Mouse (Mus musculus) limb, embryonic 13.5 days (tissue): ENCODE measurements around the gene Mybph. TPM values are rescaled to one million over a fixed set of nuclear protein-coding genes. Genes with fewer than 3 reads are reported as not detected.

Source experiments
- ATAC-seq: fragments of 200-750 bp; cut with Nextera tagmentation; 2 replicates; pipeline ENCODE4 v1.8.0; 2017; ENCODE audit warnings: low read depth, moderate number of reproducible peaks, moderate TSS enrichment; ENCODE audit not compliant: low FRiP score
- H3K27ac ChIP-seq: fragments of 300-500 bp; sonication (generic); 2 replicates; pipeline ENCODE4 v1.5.1; 2015; ENCODE audit warnings: inconsistent platforms, mild to moderate bottlenecking, moderate library complexity
- H3K27me3 ChIP-seq: fragments of 300-500 bp; sonication (generic); 2 replicates; pipeline ENCODE4 v1.6.1; 2015; ENCODE audit warnings: mild to moderate bottlenecking, inconsistent platforms
- H3K36me3 ChIP-seq: fragments of 300-500 bp; sonication (generic); 2 replicates; pipeline ENCODE4 v1.6.1; 2015; ENCODE audit warnings: inconsistent platforms, mild to moderate bottlenecking, moderate library complexity
- H3K4me1 ChIP-seq: fragments of 300-500 bp; sonication (generic); 2 replicates; pipeline ENCODE4 v1.6.1; 2015; ENCODE audit warnings: inconsistent platforms
- H3K4me2 ChIP-seq: fragments of 300-500 bp; sonication (generic); replicated peaks from 2 replicates; pipeline ENCODE4 v1.6.1; 2015; ENCODE audit warnings: inconsistent platforms, mild to moderate bottlenecking, moderate library complexity
- H3K4me3 ChIP-seq: fragments of 300-500 bp; sonication (generic); 2 replicates; pipeline ENCODE4 v1.5.1; 2015; ENCODE audit warnings: moderate library complexity, mild to moderate bottlenecking, inconsistent platforms
- H3K9ac ChIP-seq: fragments of 300-500 bp; sonication (generic); 2 replicates; pipeline ENCODE4 v1.6.1; 2015; ENCODE audit warnings: mild to moderate bottlenecking, inconsistent platforms
- H3K9me3 ChIP-seq: fragments of 300-500 bp; sonication (generic); 2 replicates; pipeline ENCODE4 v1.6.1; 2016; ENCODE audit warnings: inconsistent platforms
- WGBS: fragments of 180-500 bp; shearing (Covaris S2); methylation state at CpG from one replicate; pipeline ENCODE4 v1.1.7; 2015; 5-methylcytosine and 5-hydroxymethylcytosine counted together
- polyA plus RNA-seq: library from polyadenylated mRNA; unstranded; fragments of >200 nt; fragmentation: Nextera tagmentation; extraction: Ambion mirVana; gene quantifications from 2 replicates; pipeline ENCODE4 v1.2.1, GENCODE M21; 2015

Mybph gene
- polyA plus RNA-seq, 1 experiment from 2014 or later: 93.2 TPM

GRCm38 (mm10) chr1:134215059-134215458 is 21.8 kb downstream of the Mybph start:
- Histone ChIP-seq H3K4me2 (no peak overlapping the region), H3K9ac (no peak overlapping the region), H3K9me3 (no peaks in the 10 kb centered on the region), H3K36me3 (no peaks in the 10 kb centered on the region), H3K4me3 (no peak overlapping the region), H3K4me1 (peaks cover 34% of the 10 kb centered on the region), H3K27ac (no peak overlapping the region), H3K27me3 (peaks cover 3% of the 10 kb centered on the region; the same call in 1 of the 2 replicates)
- WGBS: 56% methylated on average over 7 of the region's 7 CpGs
- ATAC-seq: no peak

DNA sequence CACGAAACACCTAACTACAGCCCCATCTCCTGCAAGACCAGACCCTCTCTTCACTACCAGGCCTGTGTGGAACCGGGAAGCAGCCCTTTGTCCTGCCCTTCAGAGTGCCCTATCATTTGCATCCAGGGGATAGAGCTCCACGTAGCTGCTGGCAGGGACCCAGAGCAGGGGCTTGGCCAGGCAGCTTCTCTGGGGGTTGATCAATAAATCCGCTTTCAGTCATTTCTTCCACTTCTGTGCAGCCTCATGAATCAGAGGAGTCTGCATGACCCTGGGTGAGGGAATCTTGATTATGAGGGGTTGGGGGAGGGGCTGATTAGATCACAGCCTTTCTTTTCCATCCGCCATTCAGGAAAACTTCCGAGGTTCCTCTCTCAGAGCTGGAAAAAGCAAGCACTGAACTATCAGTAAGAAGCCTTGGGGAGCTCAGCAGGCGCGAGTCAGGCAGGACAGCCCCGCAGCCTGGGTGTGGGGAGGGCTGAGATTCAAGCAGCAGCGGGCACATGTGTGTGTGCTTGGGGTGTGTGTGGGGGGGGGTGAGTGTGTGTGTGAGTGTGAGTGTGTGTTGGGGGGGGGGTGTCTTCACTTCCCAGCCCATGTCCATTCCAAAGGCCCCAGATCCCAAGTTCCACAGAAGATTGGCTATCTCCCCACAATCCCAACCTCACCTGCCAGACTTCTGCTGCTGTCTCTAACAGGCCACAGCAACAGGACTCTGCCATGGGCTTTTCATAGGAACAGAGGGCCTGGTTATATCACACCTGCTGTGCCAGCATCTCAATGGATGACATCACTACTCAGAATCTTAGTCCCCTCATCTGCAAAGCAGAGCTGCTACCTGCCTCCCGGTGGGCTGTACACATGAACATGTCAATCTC is 22.7 kb downstream of the Mybph start:
- WGBS: 34% methylated on average over 11 of the region's 11 CpGs
- Histone ChIP-seq H3K9ac (no peak overlapping the region), H3K4me2 (no peak overlapping the region), H3K27me3 (peaks cover 3% of the 10 kb centered on the region; the same call in 1 of the 2 replicates), H3K4me1 (peaks cover 25% of the 10 kb centered on the region), H3K4me3 (no peak overlapping the region), H3K9me3 (no peaks in the 10 kb centered on the region), H3K27ac (no peak overlapping the region), H3K36me3 (no peaks in the 10 kb centered on the region)
- ATAC-seq: no peak

DNA sequence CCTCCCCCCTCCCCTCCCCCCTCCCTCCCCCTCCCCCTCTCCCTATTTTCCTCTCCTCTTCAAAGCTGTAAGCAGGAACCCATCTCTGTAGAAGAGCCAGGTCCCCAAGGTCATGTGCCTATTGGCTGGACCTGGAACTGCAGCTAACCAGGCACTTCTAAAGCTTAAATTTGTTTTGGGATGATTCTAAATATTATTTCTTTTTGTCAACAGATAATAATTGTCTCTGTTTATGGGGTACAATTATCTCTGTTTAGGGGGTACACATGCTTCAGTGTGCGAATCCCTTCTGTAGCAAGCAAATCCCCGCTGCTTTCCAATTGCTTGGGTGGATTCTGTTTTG is 23.4 kb downstream of the Mybph start:
- Histone ChIP-seq H3K4me3 (no peak overlapping the region), H3K4me2 (no peak overlapping the region), H3K9ac (no peak overlapping the region), H3K27ac (no peak overlapping the region), H3K27me3 (peaks cover 3% of the 10 kb centered on the region; the same call in 1 of the 2 replicates), H3K9me3 (no peaks in the 10 kb centered on the region), H3K4me1 (peaks cover 19% of the 10 kb centered on the region), H3K36me3 (no peaks in the 10 kb centered on the region)
- 84% methylated on average over 2 of the region's 2 CpGs for WGBS
- ATAC-seq: no peak

DNA sequence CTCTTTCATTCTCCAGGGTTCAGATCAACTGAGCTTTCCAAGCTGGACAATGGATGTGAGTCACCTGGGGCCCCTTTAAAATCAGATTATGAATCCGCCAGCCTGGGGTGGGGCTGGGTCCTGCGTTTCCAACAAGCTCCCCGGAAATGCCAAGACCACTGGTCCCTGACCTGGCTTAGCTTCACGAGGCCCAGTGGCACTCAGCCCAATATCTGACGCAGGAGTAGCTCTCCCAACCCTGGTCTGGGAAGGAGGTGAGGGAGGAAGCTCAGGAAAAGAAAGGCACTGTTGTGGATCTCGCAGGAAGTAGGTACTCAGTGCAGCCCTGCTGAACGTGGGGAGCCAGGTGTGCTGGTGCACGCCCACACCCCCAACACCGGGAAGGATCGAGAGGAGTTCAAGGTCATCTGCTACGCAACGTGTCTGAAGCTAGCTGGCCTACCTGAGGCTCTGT is 23.8 kb downstream of the Mybph start:
- no peak for ATAC-seq

GRCm38 (mm10) chr1:134217942-134218341 is 24.7 kb downstream of the Mybph start:
- no peaks in the 10 kb centered on the region for H3K36me3 ChIP-seq
- no peak for ATAC-seq
- peaks cover 3% of the 10 kb centered on the region; the same call in 1 of the 2 replicates for H3K27me3 ChIP-seq
- no peaks in the 10 kb centered on the region for H3K9me3 ChIP-seq
- H3K9ac ChIP-seq: no peak overlapping the region
- H3K27ac ChIP-seq: no peak overlapping the region
- WGBS: 74% methylated on average over 3 of the region's 3 CpGs
- peaks cover 19% of the 10 kb centered on the region for H3K4me1 ChIP-seq
- no peak overlapping the region for H3K4me3 ChIP-seq
- H3K4me2 ChIP-seq: no peak overlapping the region

More for the DNA sequence above, 23.8 kb downstream of the Mybph start:
- 61% methylated on average over 12 of the region's 12 CpGs for WGBS
- peaks cover 3% of the 10 kb centered on the region; the same call in 1 of the 2 replicates for H3K27me3 ChIP-seq
- H3K4me2 ChIP-seq: no peak overlapping the region
- H3K27ac ChIP-seq: no peak overlapping the region
- no peaks in the 10 kb centered on the region for H3K36me3 ChIP-seq
- peaks cover 14% of the 10 kb centered on the region for H3K4me1 ChIP-seq
- no peak overlapping the region for H3K9ac ChIP-seq
- no peaks in the 10 kb centered on the region for H3K9me3 ChIP-seq
- H3K4me3 ChIP-seq: no peak overlapping the region

GRCm38 (mm10) chr1:134219608-134220007 is 26.4 kb downstream of the Mybph start:
- no peaks in the 10 kb centered on the region; the same call in 1 of the 2 replicates for H3K27me3 ChIP-seq
- no peak for ATAC-seq
- no peak overlapping the region for H3K4me2 ChIP-seq
- H3K9me3 ChIP-seq: no peaks in the 10 kb centered on the region
- WGBS: 85% methylated on average over 5 of the region's 5 CpGs
- H3K9ac ChIP-seq: no peak overlapping the region
- no peak overlapping the region for H3K4me3 ChIP-seq
- peaks cover 19% of the 10 kb centered on the region for H3K4me1 ChIP-seq
- H3K27ac ChIP-seq: no peak overlapping the region
- no peaks in the 10 kb centered on the region for H3K36me3 ChIP-seq

DNA sequence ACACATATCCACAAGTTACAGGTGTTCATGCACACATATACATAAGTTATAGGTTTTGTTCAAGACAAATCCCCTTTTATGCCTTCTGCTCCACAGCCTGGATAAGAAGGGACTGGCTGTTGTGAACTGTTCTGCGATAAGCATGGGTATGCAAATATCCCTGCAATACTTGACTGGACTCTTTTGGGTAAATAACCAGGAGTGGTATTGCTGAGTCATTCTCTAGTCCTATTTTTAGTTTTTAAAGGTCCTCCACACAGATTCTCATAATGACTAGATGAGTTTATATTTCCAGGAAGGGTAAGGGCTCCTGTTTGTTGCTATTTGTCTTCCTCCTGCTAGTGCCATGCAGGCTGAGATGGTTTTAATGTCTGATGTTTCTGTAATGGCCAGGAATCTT is 27.9 kb downstream of the Mybph start:
- Histone ChIP-seq H3K9me3 (no peaks in the 10 kb centered on the region), H3K36me3 (no peaks in the 10 kb centered on the region), H3K27ac (no peak overlapping the region), H3K4me3 (no peak overlapping the region), H3K27me3 (no peaks in the 10 kb centered on the region; the same call in 1 of the 2 replicates), H3K9ac (no peak overlapping the region), H3K4me2 (no peak overlapping the region), H3K4me1 (peaks cover 11% of the 10 kb centered on the region)
- 93% methylated on average over 1 of the region's 1 CpGs for WGBS
- no peak for ATAC-seq

DNA sequence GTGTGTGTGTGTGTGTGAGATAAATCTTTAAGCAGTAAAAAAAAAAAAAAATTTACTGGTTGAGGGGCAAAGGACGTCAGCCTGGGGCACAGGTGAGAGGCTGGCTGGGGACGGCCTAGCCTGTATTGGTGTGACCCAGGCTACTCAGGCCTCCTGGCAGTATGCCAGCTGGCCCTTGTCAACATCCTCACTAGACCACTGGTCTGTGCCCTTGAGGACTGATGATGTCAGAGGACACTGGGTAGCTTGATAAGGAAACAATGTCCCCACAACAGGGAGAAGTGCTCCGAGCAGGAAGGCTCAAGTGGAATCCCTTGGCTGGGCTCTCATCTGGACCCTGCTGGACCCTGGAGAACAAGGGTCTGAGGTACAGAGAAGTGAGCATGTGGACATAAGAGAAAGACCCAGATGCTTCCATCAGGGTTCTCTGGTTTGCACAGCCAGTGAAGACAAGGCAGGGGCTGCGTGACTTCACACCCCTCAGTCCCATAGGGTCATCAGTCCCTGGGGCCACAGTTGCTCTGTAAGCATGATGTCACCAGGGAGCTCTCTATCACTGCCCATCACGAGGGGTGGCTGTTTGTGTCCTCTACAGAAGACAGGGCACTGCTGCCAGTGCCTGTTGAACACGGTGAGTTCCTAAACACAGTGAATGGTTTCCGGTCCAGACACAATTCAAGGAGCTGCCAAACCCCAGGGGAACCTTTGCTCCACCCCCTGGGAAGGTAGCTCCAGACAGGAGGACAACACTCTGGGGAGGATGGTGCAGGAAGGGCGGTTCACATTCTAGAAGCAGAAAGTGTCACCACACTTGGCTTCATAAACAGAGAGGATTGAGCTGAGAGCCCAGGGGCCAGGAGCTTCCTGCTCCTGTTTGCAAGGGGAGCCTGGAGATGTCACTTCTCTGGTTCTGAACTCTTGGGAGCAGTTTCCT is 29.1 kb downstream of the Mybph start:
- Histone ChIP-seq H3K27ac (no peak overlapping the region), H3K4me3 (no peak overlapping the region), H3K4me1 (0 out of 2 replicates have a peak, but pooled peaks cover 4% of the 10 kb centered on the region), H3K27me3 (no peaks in the 10 kb centered on the region; the same call in 1 of the 2 replicates), H3K4me2 (no peak overlapping the region), H3K36me3 (no peaks in the 10 kb centered on the region), H3K9me3 (no peaks in the 10 kb centered on the region), H3K9ac (no peak overlapping the region)
- no peak for ATAC-seq
- 51% methylated on average over 8 of the region's 8 CpGs for WGBS

DNA sequence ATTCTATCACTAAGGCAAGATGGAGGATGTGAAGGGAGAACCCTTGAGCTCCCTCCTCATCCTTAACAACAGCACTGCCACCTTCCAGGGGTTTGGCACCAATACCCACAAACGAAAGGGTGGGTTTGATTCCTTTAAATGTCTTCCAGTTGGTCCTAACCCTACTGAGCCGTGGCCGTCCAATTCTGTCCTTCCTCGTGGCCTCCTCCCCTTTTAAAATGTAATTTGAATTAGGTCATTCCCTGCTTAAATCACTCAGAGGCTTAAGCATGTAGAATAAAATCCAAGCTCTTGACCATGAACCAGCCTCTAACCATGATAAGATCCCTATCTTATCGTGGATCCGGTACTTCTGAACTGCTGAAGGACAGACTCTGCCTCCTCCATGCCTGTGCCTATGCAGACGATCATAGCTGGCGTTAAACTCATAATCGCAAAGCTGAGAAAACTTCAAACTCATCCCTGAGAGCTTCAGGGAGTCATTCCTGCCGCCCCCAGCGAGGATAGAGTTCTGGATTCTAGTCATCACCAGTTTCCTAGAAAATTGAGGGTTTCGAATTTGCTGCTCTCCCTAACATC is 31.5 kb downstream of the Mybph start:
- H3K36me3 ChIP-seq: no peaks in the 10 kb centered on the region
- no peaks in the 10 kb centered on the region; the same call in 1 of the 2 replicates for H3K27me3 ChIP-seq
- ATAC-seq: no peak
- no peaks in the 10 kb centered on the region for H3K9me3 ChIP-seq
- H3K9ac ChIP-seq: no peak overlapping the region
- no peak overlapping the region for H3K4me2 ChIP-seq
- 0 out of 2 replicates have a peak, but pooled peaks cover 4% of the 10 kb centered on the region for H3K4me1 ChIP-seq
- no peak overlapping the region for H3K27ac ChIP-seq
- no peak overlapping the region for H3K4me3 ChIP-seq
- 86% methylated on average over 12 of the region's 12 CpGs for WGBS

DNA sequence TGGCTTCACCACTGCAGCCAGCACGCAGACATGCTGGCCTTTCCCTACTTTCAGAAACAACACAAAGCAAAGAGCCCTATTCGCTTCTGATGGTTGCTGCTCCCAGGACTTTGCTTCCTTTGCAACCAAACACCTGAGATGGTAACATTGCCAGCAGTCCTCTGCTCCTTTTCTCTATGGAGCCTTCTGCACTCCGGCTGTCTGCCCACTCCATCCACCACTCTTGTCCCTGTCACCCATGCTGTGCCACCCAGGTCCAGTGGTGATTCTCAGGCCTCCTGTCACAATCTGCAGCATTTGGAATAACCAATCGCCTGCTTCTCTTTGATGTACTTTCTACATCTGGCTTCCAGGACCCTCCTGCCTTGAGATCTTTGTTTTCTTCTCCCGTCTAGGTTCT is 32.1 kb downstream of the Mybph start:
- Histone ChIP-seq H3K4me1 (0 out of 2 replicates have a peak, but pooled peaks cover 4% of the 10 kb centered on the region), H3K9me3 (no peaks in the 10 kb centered on the region), H3K9ac (no peak overlapping the region), H3K27me3 (no peaks in the 10 kb centered on the region; the same call in 1 of the 2 replicates), H3K27ac (no peak overlapping the region), H3K4me2 (no peak overlapping the region), H3K4me3 (no peak overlapping the region), H3K36me3 (no peaks in the 10 kb centered on the region)
- WGBS: 88% methylated on average over 5 of the region's 5 CpGs
- no peak for ATAC-seq

DNA sequence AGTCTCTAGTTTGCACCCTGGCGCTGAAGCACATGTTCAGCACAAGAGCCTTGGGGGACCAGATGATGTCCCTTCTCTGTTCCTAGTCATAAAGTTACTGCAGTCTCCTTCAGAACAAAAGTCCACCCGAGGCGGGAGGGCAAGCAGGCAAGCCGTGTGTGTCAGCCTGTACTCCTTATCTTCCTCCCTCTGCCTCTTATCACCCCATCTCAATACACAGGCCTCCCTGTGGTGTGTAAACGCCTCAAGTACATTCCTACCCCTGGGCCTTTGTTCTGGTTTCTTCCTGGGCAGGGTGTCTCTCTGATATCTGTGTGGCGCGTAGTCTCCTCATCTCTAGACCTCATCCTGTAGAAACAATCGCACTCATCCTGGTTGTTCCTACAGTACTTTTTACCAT is 33.5 kb downstream of the Mybph start:
- Histone ChIP-seq H3K4me3 (no peak overlapping the region), H3K27me3 (no peaks in the 10 kb centered on the region; the same call in 1 of the 2 replicates), H3K27ac (no peak overlapping the region), H3K9me3 (no peaks in the 10 kb centered on the region), H3K9ac (no peak overlapping the region), H3K36me3 (no peaks in the 10 kb centered on the region), H3K4me2 (no peak overlapping the region), H3K4me1 (0 out of 2 replicates have a peak, but pooled peaks cover 4% of the 10 kb centered on the region)
- ATAC-seq: no peak
- WGBS: 66% methylated on average over 8 of the region's 8 CpGs
